Mouse (Mus musculus): ENCODE data around the gene Fga.

The Fga gene

GRCm38 (mm10) chr3:83030331-83030730 is 4.5 kb downstream of the Fga start:
- DNase-seq, result no peak

DNA sequence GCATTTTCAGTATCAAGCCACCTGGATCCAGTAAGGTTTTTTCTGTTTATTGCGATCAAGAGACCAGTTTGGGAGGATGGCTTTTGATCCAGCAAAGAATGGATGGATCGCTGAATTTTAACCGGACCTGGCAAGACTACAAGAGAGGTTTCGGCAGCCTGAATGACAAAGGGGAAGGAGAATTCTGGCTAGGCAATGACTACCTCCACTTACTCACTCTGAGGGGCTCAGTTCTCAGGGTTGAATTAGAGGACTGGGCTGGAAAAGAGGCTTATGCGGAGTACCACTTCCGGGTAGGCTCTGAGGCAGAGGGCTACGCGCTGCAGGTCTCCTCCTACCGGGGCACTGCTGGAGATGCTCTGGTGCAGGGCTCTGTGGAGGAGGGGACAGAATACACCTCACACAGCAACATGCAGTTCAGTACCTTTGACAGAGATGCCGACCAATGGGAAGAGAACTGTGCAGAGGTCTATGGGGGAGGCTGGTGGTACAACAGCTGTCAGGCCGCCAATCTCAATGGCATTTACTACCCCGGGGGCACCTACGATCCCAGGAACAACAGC is 7.0 kb downstream of the Fga start:
- no peak for DNase-seq

DNA sequence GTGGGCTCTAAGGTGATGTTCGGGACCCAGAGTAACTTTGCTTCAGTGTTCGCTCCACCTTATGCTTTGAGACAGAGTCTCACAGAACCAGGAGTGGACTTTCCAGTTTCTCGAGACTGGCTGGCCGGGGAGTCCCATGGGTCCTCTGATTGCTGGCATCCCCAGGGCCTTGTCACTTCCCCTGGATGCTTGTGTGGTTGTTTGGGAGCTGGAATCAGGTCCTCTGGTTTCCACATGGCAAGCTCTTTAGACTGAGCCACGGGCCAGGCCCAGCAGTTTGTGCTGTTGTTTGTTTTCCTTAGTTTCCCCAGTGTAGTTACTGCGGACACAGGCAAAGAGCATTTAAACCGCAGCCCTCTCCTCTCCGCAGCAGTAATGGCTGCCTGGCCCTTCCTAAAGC is 7.9 kb downstream of the Fga start:
- DNase-seq, result no peak

DNA sequence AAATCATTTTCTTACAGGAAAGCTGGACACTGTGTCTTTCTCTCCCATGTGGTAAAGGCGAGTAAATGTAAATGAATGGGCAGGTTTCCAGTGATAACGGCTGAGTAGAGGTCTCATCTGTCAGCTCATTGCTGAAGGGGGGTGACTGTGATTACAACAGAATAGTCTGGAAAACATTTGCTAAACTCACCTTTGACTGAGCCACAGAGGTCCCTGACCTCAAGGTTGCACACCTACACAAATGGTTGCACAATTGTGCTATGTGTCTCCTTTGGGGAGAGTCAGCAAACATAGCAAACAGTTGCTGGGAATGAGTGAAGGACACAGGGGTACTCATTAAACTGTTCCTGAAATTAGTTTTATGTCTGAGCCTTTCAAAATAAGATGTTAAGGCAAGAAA is 13.0 kb downstream of the Fga start:
- DNase-seq, result no peak

DNA sequence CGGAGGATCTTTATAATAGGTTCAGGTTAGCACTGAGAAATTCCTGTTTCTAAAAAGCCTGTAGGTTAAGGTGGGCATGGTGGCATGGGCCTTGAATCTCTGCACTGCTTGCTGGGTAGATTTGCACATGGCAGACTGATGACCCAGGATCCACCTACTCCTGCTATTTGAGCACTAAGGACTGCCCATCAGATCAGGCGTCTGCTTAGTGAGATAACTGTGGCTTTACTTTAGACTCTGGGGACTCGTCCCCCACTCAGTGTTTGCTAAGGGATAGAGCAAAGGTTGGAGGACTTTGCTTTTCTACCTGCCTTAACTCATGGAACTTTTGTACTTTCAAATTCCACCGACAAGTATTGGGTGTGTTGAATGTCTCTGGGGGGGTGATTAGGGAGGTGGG is 13.8 kb downstream of the Fga start:
- no peak for DNase-seq

GRCm38 (mm10) chr3:83042451-83042850 is 16.6 kb downstream of the Fga start:
- DNase-seq, result no peak

GRCm38 (mm10) chr3:83046649-83047048 is 20.8 kb downstream of the Fga start:
- no peak for DNase-seq

DNA sequence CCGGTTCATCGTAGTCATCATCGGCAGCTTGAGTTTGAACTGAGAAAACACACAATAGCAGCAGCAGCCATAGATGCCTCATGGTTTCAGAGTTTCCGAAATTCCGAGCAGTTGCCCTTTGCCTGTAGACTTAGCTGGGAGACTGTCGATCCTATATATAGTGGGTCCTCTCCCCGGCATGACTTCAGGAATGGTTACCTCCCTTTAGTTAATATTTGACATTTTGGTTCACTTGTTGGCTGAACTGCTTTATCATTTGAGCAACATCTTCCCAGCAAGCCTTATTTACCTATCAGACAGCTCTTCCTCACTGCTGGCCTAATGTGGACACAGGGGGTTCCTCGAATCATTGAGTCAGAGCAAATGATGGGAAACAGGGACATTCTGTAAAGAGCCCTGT is 23.8 kb downstream of the Fga start, which contains the start of gene Fgb:
Gene Fgb (minus strand): TSS at position 184 of the 400 bp plus-strand sequence.
- no peak for DNase-seq

GRCm38 (mm10) chr3:83050661-83051060 is 24.8 kb downstream of the Fga start:
- no peak for DNase-seq

GRCm38 (mm10) chr3:83052102-83052501 is 26.2 kb downstream of the Fga start:
- DNase-seq, result no peak

DNA sequence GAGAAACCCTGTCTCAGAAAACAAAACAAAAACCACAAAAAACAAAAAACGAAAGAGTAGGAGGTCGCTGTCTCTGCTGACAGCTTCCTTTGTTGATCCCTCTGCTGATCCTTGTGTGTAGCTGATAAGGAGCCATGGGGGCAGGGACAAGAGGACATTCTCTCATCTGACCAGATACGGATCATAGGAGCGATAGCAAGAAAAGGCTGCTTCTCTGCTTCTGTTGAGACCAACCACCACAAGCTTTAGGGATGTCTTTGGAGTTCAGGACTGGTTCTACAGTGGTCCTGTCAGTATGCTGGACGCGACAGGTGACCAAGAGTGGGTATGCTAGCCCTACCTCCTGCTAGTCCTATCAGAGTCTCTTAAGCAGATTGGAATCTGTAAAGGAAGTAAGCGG is 27.2 kb downstream of the Fga start:
- DNase-seq, result no peak

DNA sequence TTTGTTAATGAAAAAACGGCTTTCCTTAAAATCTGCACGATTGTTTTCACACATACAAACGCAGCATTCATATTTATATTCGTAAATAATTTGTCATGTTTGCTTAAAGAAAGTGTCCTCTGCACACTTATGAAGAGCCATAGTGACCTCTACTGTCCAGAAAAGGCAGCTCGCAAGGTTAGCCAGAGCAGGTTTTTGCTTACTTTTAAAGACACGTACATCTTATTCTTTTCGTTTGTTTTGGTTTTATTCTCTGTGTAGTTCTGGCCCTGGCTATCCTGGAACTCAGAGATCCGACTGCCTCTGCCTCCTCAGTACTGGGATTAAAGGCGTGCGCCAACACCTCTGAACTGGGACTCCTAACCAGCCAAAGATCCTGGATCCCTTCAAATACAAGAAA is 27.9 kb downstream of the Fga start:
- DNase-seq, result peak; percentile 39 to 40

GRCm38 (mm10) chr3:83054759-83055158 is 28.9 kb downstream of the Fga start:
- DNase-seq, result no peak

DNA sequence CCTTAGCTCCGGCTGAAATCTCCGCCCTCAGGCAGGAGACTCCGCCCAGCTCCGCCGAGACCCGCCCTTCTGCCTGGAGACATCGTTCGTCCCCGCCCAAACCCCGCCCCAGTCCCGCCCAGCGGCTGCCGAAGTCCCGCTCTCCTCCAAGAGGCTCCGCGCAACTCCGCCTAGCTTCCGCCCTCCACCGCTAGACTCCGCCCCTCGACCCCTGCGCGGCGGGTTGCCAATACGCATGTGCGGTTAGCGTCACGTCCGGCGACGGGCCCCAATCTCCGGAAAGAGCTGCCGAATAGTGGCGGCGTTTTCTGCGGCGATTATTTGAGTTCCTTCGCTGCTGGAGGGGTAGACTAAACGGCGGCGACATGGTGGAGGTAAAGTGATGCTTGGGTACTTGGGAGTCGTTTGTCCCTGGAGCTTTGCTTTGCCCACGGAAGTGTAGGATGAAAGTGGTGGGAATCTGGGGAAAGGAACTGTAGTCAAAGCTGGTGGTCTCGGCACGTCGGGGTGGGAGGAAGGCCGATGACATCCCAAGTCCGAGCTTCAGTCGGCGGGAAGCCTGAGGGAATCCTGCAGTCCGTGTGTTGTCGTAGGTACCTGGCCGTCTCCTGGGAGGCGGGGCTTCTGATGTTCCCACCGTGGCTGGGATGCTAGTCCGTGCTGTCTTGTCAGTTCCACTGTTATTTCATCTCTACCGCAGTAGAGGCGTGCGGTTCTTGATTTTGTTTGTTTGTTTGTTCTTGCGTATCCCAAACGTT is 29.6 kb downstream of the Fga start, which contains the start of gene Plrg1:
Gene Plrg1 (plus strand): TSS at position 242 of the 758 bp plus-strand sequence.
- peak; percentile 99 for DNase-seq

GRCm38 (mm10) chr3:83057046-83057445 is 31.2 kb downstream of the Fga start:
- DNase-seq, result no peak

DNA sequence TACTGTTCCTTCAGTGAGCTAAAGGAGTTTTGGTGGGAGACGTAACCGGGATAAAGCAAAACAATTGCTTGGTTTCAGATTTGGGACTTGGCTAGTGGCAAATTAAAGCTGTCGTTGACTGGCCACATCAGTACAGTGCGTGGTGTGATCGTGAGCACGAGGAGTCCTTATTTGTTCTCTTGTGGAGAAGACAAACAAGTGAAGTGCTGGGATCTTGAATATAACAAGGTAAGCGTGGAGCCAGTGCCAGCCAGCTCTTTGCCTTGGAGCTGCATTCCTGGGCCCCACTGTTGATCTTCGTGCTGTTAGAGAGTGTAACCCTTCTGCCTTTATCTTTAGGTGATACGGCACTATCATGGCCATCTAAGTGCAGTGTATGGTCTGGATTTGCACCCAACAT is 42.0 kb downstream of the Fga start:
- no peak for DNase-seq

- DNase-seq, result no peak
These were observed 43.0 kb downstream of the Fga start for GRCm38 (mm10) chr3:83068869-83069268.

- no peak for DNase-seq
These were observed 44.4 kb downstream of the Fga start for GRCm38 (mm10) chr3:83070231-83070630.

DNA sequence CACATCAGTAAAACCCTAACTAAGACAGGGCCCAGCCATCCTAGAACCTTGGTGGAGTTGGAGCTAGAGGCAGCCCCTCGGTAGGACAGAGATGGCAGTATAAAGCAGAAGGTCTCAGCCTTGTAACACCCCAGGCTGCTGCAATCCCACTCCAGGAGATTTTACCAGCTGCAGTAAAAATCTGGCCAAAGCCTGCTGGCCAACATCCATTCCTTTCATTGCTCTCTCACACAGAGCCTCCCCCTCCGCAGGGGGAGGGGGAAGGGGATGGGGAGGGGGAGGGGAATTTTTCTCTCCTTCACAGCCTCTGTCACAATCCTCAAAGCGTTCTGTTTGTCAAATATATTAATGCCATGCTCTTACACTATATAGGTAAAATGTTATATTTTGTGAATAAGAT is 50.7 kb downstream of the Fga start:
- no peak for DNase-seq

DNA sequence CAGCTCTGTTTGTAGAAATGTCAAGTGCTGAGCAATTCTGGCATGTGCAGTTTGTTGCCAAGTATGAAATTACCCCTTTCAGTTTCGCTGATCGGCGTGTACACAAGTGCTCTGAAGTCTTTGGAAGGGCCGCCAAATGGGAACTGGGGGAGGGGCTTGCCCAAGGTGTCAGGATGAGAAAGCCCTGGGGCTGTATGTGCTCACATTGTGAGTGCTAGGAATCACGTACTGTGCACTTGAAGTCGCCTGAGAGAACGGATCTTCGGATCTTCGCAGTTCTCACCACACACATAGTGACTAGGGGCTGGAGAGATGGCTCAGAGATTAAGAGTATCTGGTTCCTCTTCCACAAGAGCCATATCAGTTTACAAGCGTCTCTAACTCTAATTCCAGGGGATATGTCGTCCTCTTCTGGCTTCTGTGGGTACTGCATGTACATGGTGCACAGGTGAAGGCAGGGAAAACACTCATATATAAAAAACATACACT is 54.7 kb downstream of the Fga start:
- peak; percentile 79 to 81 for DNase-seq
